Mouse (Mus musculus): ENCODE results near the gene Tlr8. TPM values are rescaled to one million over a fixed set of nuclear protein-coding genes. Genes with fewer than 3 reads are reported as not detected.
"Not testable (repeated sequence)": the region's sequence is repeated elsewhere in the genome, so short reads cannot be mapped to it uniquely, and the experiment has no call there.

Tlr8 gene
- total RNA-seq (2021) = under 1 TPM; 0.14 to 0.37 TPM

DNA sequence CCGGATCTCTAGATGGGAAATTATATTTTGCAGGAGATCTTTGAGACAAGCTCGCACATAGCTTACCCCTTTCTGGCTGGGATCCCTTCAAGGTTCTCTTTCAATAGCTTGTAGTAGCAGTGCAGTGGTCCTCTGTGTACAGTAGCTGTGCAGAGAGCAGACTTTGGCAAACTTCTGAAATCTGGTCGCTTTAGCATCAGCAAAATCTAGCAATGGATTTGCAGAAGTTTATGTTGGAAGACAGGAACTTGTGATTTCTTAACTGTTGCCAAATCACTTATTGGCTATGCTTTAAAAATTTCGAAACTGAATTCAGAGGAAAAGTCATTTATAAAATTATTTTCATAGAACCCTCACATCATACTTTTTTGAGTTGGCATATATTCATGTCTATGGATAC, at the start of gene Tlr8:
Gene Tlr8 (minus strand): TSS at position 244 of the 400 bp plus-strand sequence.
- intact Hi-C loops (cut with DNase I) = no loop called here
- DNase-seq (ENCODE audit: low spot score in 2 of 2) = no peak

DNA sequence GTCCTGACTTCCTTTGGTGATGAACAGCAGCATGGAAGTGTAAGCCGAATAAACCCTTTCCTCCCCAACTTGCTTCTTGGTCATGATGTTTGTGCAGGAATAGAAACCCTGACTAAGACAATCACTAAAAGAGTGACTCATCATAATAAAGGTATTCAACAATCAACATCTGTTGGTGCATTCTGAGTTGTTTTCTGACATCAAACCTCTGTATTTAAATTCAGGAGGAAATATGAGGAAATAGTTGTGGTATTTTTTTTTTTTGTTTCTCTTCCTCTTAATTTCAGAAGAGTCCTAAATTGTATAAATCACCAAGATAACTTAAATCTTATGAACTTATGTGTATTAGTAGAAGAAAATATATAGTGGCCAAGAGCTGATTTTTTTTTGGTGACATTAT, 37.9 kb upstream of the Tlr8 start:
- DNase-seq (ENCODE audit: low spot score in 2 of 2); intact Hi-C loops (cut with DNase I): not testable (repeated sequence)

DNA sequence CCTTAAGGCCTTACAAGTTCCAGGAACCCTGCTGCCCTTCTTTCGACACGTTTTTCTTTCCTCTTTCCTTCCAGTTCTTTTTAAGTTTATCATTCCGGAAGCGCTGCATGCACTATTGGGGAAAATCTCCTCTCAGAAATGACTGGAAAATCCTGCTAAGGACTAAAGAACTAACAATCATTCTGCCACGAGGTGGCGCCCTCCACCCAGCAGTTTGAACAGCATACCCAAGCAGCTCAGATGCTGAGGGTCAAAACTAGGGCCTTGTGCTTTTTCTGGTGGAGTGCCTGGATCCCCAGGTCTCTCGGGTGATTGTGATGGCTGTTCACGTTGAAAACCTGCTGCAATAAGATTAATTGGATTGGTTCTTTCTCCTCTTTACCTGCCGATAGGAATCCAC, 12.8 kb upstream of the Tlr8 start:
- DNase-seq (ENCODE audit: low spot score in 2 of 2) = peak; percentile 60 to 69
- intact Hi-C loops (cut with DNase I) = no loop called here

DNA sequence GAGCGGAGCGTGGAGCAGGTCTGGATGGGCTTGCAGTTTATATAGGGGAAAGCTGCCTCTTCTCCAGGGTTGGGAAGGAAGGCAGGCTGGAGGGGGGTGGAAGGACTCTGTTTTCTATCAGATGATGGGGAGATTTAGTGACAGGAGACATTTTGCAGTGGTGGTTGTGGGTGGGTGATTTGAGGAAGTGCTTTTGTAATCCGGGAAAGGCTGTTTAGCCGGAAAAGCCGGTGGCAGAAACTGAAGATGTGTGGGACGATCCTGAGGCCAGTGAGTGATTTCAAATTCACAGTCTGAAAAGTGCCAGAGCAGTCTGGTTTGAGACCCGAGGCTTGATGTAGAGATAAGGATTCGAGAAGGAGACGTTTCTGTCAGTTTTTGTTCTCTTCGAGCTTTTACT, 12.4 kb upstream of the Tlr8 start:
- intact Hi-C loops (cut with DNase I) = no loop called here
- DNase-seq (ENCODE audit: low spot score in 2 of 2) = peak in 1 of 2 experiments; percentile 2

DNA sequence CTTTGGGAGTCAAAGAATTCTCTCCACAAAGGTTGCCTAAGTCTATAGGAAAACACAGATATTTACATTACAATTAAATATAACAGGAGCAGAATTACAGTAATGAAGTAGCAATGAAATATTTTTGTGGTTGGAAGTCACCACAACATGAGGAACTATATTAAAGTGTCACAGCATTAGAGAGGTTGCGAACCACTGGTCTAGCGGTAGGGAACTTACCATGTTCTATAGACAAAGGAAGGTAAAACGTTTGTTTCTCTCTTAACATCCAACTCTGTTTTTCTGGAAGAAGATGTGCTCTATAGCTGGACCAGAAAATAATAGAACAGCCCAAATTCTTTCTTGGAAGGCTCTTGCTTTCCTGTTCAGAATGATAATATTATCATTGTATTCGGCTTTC, 599 bp downstream of the Tlr8 start:
- intact Hi-C loops (cut with DNase I) = no loop called here
- DNase-seq (ENCODE audit: low spot score in 2 of 2) = no peak

DNA sequence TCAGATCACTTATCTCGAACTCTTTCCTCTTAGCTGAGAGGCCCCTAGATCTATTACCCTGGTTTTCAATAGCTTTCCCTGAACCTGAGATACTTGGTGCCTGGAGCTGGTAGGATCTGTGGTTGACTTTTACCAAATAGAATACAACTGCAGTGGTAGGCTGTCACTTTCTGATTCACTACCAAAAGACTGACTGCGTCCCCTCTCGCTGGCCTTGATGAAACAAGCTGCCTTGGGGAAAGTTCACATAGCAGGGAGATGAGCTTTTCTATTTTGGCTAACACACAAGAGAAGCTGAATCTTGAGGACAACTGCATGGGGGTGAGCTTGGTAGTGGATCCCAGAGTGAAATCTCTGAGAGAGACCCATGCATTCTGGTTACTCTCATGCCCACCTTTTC, 22.4 kb downstream of the Tlr8 start:
- DNase-seq (ENCODE audit: low spot score in 2 of 2) = no peak
- intact Hi-C loops (cut with DNase I) = no loop called here

DNA sequence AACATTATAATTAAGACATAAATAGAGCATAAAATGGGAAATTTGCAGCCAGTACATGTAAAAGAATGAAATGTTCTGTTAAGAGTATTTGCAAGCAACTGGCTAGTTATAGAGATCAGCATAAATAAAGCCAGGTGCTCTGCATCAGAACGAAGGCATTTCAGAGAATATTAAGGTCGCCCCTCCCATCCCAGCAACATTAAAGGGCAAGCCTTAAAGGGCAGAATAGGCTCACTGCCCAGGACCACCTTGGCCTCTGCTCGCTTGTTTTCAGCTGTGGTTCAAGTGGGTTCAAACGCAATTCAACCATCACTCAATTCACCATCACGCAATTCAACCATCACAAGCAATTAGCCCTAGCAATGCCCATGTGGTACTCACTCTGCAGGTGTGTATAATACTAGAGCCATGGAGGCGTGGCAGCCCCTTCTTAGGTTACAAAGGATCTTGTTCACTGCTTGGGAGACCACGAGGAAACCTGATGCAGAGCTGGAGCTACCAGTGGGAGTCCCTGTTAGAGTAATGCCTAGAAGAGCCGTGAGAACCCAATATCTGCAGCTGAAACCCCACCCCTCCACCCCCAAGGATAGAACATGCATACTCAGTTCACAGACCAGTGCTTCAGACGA, 24.7 kb downstream of the Tlr8 start:
- DNase-seq (ENCODE audit: low spot score in 2 of 2) = no peak
- intact Hi-C loops (cut with DNase I) = loop anchor here (10.0 kb wide), 1 partner anchor 795 kb away; the partner anchor contains the start of genes Ofd1 and Trappc2

DNA sequence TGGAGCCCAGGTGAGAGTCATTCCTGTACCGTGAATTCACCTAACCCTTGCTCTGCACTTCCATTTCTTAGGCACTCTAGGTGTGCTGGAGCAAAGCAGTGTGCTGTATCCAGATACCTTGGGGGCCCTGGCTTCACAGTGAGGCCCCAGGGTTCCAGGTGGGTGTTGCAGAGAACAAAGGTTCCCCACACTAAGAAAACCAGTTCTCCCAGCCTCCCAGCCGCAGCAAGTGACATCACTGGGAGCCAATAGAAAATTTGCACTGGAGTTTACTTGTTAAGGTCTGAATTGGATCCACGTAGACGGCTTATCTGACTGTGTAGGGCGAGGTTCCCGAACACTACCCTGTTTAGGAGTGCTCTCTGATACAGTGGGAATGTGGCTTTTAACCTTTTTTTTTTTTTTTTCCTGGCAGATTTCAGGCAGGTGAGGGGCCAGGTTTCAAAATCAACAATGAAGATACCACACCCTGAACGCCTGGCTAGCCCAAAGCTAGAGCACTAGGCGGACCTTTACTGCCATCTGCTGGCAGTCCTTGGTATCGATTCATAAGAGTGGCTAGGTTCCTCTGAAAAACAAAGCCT, 30.9 kb downstream of the Tlr8 start:
- intact Hi-C loops (cut with DNase I) = loop anchor here (1.0 to 10.0 kb wide), 3 partner anchors 572 to 1066 kb away; partner anchors contain the start of genes Ofd1 and Trappc2
- DNase-seq (ENCODE audit: low spot score in 2 of 2) = peak; percentile 74

DNA sequence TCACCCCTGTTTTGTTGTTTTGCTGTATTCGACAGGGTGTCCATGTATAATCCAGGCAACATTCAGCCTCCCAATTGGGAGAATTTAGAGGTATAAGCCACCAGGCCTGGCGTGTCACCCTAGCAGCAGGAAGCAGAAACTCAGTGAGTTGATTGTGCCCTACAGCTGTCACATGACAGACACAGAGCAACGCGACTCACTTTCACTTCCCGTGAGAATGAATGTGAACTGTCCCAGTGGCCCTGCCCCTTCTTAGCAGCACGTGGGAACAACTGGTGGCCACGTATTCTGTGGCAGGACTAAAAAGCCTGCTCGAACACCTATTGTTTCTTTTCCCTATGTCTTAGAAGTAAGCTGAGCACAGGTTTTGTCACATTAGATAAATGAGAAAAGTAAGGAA, 33.0 kb downstream of the Tlr8 start:
- intact Hi-C loops (cut with DNase I) = loop anchor here (10.0 kb wide), 1 partner anchor 786 kb away; the partner anchor contains the start of genes Ofd1 and Trappc2
- peak in 1 of 2 experiments; percentile 13 for DNase-seq (ENCODE audit: low spot score in 2 of 2)

DNA sequence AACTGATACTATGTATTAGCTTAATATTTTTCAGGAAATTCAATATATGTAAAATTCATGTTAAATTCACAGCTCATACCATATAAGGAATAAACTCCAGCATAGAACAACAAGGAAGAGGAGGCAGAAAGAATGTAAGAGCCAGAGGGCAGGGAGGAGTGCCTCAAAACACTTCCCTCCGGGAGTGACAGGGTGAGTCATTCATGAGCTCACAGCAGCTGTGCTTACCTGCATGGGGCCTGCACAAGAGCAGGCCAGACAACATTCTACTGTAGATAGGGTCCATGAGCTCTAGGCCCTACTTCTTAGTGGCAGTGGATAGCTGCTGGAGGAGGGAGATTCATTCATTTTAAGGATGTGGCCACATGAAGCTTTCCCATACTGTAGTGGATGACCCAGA, 34.3 kb downstream of the Tlr8 start:
- intact Hi-C loops (cut with DNase I) = loop anchor here (10.0 kb wide), 1 partner anchor 785 kb away; the partner anchor contains the start of genes Ofd1 and Trappc2
- DNase-seq (ENCODE audit: low spot score in 2 of 2) = no peak

DNA sequence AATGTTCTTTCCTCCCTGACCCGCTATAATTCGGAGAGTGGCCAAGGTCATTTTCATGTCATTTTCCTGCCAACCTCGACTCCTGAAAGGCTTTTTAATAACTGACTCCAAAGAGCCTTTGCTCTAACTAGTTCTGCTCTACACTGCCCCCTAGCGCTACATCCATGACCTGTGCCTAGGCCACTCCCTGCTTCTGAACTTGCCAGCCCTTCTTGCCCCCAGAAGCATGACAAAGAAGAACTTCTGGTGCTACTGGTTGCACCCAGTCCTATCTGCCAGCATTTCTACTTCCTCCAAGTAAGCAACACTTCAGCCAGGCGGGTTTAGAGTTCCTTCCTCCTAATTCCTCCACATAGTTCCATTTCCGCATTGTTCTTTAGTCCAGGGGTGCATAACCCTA, 34.9 kb downstream of the Tlr8 start:
- intact Hi-C loops (cut with DNase I) = no loop called here
- peak in 1 of 2 experiments; percentile 45 for DNase-seq (ENCODE audit: low spot score in 2 of 2)

DNA sequence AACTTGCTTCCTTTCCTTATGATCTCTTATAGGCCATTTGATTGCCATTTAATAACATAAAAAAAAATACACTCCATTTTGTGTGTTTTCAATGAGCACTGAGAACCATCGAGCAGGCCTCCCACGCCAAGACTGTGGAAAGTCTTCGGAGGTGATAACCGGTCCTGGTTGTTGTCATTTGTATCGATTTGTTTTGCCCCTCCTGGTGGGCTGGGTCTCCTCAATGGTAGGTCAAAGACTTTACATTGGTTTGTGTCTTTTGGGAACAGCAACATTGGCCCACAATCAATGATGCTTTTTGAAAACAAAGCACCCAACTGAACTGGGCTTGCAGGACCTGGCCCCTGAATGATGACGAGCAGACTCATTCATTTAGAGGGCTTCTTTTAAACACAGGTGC, 36.4 kb downstream of the Tlr8 start:
- DNase-seq (ENCODE audit: low spot score in 2 of 2) = no peak
- intact Hi-C loops (cut with DNase I) = no loop called here

DNA sequence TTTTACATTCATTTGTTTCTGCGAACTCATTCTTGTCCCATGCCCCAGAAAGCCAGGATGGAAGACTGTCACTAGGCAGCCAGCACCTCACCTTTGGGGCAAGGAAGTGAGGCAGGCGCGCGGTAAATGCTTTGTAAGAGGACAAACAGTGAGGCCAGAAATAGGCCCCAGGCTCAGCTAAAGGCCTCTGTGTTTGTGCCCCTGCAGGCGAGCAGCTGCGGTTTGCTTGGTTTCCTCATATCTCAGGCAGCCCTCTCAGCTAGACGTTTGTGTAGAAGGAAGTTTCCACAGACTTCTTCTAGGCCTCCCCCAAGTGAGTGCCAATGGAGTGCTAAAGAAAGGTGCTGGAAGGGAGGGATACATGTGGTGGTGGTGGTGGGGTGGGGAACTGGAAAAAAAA, 37.0 kb downstream of the Tlr8 start:
- intact Hi-C loops (cut with DNase I) = no loop called here
- DNase-seq (ENCODE audit: low spot score in 2 of 2) = no peak

DNA sequence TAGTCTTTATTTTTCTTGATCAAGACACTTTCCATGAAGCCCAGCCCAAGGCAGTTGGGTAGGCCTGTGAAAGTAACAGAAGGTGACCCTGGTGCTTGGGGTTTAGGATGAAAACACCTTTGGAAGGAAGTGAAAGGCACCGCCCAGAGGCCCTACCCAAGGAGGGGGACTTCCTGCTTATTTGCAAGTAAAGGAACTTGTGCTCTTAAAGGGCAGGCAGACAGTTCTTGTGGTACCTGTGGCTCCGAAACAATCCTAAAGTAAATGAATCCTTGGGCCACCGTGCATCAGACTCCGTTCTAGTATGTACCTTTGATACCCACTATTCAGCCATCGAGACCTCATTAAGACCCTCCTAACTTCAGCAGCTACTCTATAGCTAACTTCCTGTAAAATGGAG, 37.6 kb downstream of the Tlr8 start:
- no peak for DNase-seq (ENCODE audit: low spot score in 2 of 2)
- intact Hi-C loops (cut with DNase I) = no loop called here

DNA sequence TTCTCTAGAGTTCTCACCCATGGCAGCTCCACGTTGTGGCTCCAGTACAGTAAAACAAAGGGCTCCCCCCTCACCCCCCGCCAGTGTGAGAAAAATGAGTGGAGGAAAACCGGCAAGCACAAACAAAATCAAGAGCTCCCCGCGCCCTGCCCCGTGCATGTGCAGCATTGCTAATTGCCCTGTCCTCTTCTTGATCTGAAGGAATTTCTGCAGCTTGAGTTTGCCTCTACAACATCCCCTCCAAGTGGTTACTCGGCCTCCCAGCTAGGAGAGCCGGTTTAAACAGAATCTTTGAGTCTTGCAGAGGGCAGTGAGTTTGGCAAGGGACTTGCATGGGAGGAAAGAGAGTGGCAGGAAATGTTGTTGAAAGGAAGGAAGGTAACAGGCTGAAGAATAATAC, 51.4 kb downstream of the Tlr8 start:
- intact Hi-C loops (cut with DNase I) = no loop called here
- peak in 1 of 2 experiments; percentile 29 for DNase-seq (ENCODE audit: low spot score in 2 of 2)

DNA sequence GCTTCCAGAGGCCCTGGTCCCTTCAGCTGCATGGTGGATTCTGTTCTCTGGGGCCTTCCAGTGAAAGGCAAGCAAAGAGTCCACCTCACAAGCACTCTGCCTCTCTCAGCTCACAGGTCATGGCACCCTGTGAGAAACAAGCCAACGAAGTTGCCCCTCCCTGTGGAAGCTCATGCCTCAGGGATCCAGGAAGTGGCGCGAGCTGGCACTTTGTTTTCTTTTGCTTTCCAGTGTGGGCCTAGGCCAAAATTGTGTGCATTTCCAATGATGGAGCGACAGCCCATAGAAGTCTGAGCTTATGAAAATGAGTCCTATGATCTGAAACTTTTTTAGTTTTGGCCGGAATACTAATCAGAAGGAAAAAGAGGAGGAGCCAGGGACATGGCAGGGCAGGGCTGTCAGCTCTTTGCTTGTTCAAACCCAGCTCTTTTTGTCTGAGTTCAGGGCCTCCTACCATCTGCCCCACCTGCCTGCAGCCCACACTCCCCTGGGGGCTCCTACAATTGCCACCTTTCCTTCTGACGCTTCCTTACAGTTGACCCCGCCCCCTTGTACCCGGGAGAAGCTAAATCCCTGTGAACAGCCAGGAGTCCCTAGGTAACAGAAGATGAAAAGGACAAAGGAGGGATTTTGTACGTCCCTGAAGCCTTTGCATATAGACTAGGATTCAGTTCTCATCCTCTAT, 52.1 kb downstream of the Tlr8 start:
- intact Hi-C loops (cut with DNase I) = no loop called here
- no peak for DNase-seq (ENCODE audit: low spot score in 2 of 2)

DNA sequence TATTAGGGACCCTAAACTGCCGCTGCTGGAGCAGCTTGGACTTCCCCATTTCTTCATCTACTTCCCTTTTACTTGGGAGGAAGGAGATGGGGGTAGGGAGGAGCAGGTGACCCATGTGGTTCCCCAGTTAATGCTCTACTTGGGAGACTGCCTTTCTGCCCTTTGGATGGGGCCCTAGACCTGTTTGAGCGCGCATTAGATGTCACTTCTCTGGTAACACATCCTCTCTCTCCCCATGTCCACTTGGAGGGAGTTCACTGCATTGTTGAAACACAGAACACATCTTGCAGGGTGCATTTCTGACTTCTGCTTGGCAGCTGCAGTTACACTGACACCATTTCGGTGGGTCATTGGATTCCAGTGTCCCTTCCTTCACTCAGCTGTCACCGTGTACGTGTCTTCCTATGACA, 53.8 kb downstream of the Tlr8 start:
- intact Hi-C loops (cut with DNase I) = no loop called here
- peak in 1 of 2 experiments; percentile 25 for DNase-seq (ENCODE audit: low spot score in 2 of 2)

DNA sequence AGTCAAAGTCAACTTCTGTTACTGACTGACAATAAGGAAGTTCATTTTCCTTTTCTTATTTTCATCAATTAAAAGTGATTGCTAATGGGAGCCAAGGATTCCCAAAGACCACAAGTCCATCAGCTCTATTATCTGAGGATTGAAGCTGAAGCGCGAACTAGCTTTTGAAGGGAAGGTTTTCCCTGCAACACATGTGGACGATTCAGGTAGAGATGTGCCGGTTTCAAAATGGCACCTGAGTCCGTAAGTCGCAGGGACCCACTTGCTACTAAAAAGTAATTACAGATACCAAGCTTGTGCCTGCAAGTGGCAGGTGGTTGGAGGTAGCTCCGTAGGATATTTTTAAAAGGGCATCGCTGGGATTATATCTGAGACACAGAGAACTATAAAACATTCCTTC, 54.3 kb downstream of the Tlr8 start:
- intact Hi-C loops (cut with DNase I) = loop anchor here (10.0 kb wide), 4 partner anchors 105 to 545 kb away; no protein-coding TSS in a partner anchor
- DNase-seq (ENCODE audit: low spot score in 2 of 2) = no peak

DNA sequence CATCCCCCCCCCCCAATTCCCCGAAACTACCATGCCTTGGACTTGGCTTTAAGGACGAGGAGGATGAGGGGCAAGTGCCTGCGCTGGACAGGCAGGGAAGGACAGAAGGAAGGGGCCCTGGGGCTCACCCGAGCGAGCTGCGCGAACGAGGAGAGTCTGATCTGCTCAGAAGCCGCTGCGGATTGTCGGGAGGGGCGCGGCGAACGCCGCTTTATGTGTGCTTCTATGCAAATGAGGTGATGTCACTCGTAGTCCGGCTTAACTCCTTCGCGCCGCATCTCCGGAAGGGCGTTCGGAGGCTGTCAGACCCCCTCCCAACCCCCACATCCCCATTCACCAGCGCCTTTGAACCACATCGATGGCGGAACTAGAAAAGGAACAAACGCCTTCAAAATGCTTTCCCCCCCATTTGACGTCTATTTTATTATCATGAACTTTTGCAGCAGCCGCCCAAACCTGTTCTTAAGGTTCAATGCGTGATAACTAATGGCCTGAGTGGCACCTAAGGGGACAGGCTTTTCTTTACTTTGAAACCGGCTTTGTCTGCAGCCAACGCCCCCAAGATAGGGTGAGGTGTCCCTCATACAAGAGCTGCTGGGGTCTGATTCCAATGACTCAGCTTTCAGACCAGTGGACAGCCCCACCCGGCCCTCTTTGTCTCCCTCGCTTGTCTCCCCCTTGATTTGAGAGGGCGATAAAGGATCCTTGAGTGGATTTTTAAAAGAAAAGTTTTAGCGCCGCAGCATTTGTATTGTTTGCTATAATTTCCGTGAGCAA, 55.0 kb downstream of the Tlr8 start, which contains the start of gene Tmsb4x:
Gene Tmsb4x (minus strand): TSS at position 338 of the 777 bp plus-strand sequence.
- DNase-seq (ENCODE audit: low spot score in 2 of 2) = peak; percentile 77 to 82
- intact Hi-C loops (cut with DNase I) = loop anchor here (10.0 kb wide), 4 partner anchors 104 to 544 kb away; no protein-coding TSS in a partner anchor

DNA sequence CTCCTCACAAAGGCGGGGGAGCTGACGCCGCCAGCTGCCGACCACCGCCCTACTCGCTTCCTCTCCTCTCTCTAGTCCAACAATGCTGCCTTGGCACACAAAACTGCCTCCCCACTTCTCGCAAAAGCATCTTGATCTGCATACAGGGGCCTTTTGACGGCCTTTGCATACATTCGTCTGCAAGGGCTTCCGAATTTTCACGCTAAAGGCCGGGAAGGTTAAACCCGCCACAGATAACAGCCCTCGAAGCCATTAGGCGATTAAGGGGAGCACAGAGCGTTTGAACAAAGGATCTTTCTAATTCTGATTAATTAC, 55.7 kb downstream of the Tlr8 start:
- intact Hi-C loops (cut with DNase I) = loop anchor here (10.0 kb wide), 4 partner anchors 104 to 544 kb away; no protein-coding TSS in a partner anchor
- peak in 1 of 2 experiments; percentile 41 for DNase-seq (ENCODE audit: low spot score in 2 of 2)

All from left cerebral cortex, postnatal 25 days (tissue).